Mouse (Mus musculus): ENCODE measurements around the gene Tecrl. TPM values are rescaled to one million over a fixed set of nuclear protein-coding genes. Genes with fewer than 3 reads are reported as not detected.

The Tecrl gene
- polyA plus RNA-seq (2014; fragmentation: Nextera tagmentation; extraction: Ambion mirVana), result 0.14 TPM in 1 of 2 replicates, not detected in the other

DNA sequence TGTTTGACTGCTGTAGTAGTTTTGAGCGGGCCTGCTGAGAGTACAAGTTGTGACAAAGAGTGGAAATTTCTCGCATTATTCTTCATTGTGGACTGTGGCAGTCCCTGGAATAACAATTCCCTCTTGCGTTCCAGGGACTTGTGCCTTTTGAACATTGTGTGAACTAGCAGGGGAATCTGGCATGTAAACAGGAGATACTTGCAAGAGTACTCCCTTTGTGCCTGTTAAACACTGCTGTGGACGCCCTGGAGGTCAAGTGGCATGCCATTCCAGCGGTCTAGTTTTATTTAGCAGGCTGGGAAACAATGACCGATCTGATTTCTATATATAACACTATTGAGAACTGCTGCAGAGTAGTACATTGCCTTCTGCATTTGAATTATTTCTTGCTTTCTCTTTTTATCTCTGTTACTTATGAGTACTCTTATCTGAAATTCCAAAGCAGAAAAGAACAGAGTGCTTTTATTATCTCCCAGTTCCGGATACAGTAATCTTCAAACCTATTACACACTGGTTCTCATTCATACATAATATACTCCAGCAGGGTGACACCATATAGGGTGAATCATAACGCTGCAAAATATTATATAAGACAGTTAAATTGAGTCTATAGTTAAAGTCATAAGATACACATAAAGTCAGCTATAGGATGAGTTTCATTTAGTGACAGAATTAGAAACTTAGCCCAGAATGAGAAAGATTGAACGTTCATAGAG is at the start of gene Tecrl:
Gene Tecrl (minus strand): TSS at position 350 of the 716 bp plus-strand sequence.
- H3K4me1 ChIP-seq (ENCODE audit: control insufficient read depth, insufficient read depth, low read length), result peaks cover 3% of the 10 kb centered on the region; the same call in 1 of the 2 replicates
- H3K27me3 ChIP-seq (ENCODE audit: control insufficient read depth, insufficient read depth, low read length), result no peaks in the 10 kb centered on the region
- peak; percentile 82 for DNase-seq (ENCODE audit: low spot score, missing footprints)
- no peak within 1 kb of the TSS for H3K4me2 ChIP-seq
- H3K9me3 ChIP-seq (ENCODE audit: control insufficient read depth, low read length), result no peaks in the 10 kb centered on the region
- ATAC-seq (ENCODE audit: low FRiP score), result peak; percentile 42; the same call in 1 of the 2 replicates
- H3K4me3 ChIP-seq (ENCODE audit: low read depth, low read length), result no peak within 1 kb of the TSS
- H3K9ac ChIP-seq (ENCODE audit: low read length), result no peak within 1 kb of the TSS
- H3K36me3 ChIP-seq (ENCODE audit: control insufficient read depth, insufficient read depth, low read length), result no peaks in the 10 kb centered on the region
- no peak within 1 kb of the TSS for H3K27ac ChIP-seq (ENCODE audit: low read depth, low read length)
- 36% methylated on average over 9 of the region's 9 CpGs for WGBS

DNA sequence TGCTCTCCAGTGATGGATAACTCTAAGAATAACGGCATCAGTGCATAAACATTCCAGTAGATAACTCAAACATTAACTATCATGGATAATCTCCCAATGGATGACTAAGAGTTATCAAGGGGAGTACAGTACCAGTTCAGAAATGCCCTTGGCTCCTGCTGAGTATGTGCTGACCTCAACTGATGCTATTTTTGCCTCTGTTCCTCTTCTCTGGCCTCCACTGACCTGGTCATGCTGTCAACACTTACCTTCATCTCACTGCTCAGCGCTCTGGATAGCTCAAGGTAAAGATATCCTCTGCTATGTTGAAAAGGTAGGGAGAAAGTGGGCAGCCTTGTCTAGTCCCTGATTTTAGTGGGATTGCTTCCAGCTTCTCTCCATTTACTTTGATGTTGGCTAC is 30.0 kb upstream of the Tecrl start:
- no peak overlapping the region for H3K4me3 ChIP-seq (ENCODE audit: low read depth, low read length)
- H3K4me1 ChIP-seq (ENCODE audit: control insufficient read depth, insufficient read depth, low read length), result no peaks in the 10 kb centered on the region
- no peak overlapping the region for H3K9ac ChIP-seq (ENCODE audit: low read length)
- 81% methylated on average over 2 of the region's 2 CpGs for WGBS
- DNase-seq (ENCODE audit: low spot score, missing footprints), result no peak
- no peak overlapping the region for H3K4me2 ChIP-seq
- no peaks in the 10 kb centered on the region for H3K9me3 ChIP-seq (ENCODE audit: control insufficient read depth, low read length)
- H3K27ac ChIP-seq (ENCODE audit: low read depth, low read length), result no peak overlapping the region
- ATAC-seq (ENCODE audit: low FRiP score), result no peak
- H3K36me3 ChIP-seq (ENCODE audit: control insufficient read depth, insufficient read depth, low read length), result no peaks in the 10 kb centered on the region
- H3K27me3 ChIP-seq (ENCODE audit: control insufficient read depth, insufficient read depth, low read length), result no peaks in the 10 kb centered on the region

DNA sequence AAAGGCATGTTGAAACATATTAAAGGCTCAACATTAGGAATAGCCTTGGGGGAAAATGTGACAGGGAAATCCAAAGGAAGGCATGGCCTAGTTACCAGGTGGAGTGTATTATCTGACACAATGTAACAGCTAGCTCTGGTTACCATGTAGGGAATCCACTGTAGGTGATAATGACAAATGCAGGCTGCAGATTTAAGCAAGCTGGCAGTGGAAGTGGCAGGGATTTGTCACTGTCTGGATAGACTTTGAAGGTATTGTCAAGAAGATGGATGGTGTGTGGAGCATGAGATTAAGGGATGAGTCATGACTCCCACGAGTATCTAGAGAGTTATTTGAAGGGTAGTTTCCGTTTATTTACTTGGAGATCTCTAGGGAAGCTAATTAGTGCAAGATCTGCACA is 3.4 kb downstream of the Tecrl start:
- DNase-seq (ENCODE audit: low spot score, missing footprints) (no peak), ATAC-seq (ENCODE audit: low FRiP score) (no peak)

DNA sequence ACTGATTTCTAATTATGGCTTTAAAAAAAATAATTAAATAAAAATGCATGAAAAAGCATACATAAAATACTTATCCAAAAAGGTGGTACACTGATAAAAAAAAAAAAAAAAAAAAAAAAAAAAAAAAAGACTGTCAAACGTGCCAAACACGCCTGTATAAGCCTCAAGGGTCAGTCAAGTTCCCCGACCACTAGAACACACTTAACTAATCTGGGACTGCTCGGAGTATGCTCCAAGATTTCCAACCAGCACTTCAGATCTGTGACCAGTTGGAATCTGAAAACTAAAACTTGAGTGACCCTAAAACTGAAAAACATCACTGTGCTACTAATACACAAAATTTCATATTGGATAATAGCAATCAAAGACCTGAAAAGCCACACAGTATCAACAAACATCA is 15.9 kb downstream of the Tecrl start:
- ATAC-seq (ENCODE audit: low FRiP score) (no peak), DNase-seq (ENCODE audit: low spot score, missing footprints) (no peak)
- H3K36me3 ChIP-seq (ENCODE audit: control insufficient read depth, insufficient read depth, low read length), result no peaks in the 10 kb centered on the region
- no peak overlapping the region for H3K27ac ChIP-seq (ENCODE audit: low read depth, low read length)
- no peaks in the 10 kb centered on the region for H3K9me3 ChIP-seq (ENCODE audit: control insufficient read depth, low read length)
- no peak overlapping the region for H3K4me2 ChIP-seq
- H3K9ac ChIP-seq (ENCODE audit: low read length), result no peak overlapping the region
- 80% methylated on average over 4 of the region's 4 CpGs for WGBS
- H3K4me3 ChIP-seq (ENCODE audit: low read depth, low read length), result no peak overlapping the region
- H3K27me3 ChIP-seq (ENCODE audit: control insufficient read depth, insufficient read depth, low read length), result no peaks in the 10 kb centered on the region
- no peaks in the 10 kb centered on the region for H3K4me1 ChIP-seq (ENCODE audit: control insufficient read depth, insufficient read depth, low read length)

More for the DNA sequence above, 3.4 kb downstream of the Tecrl start:
- H3K4me1 ChIP-seq (ENCODE audit: control insufficient read depth, insufficient read depth, low read length), result peaks cover 3% of the 10 kb centered on the region; the same call in 1 of the 2 replicates
- 70% methylated on average over 2 of the region's 2 CpGs for WGBS
- no peak overlapping the region for H3K9ac ChIP-seq (ENCODE audit: low read length)
- no peak overlapping the region for H3K4me2 ChIP-seq
- no peak overlapping the region for H3K27ac ChIP-seq (ENCODE audit: low read depth, low read length)
- no peaks in the 10 kb centered on the region for H3K9me3 ChIP-seq (ENCODE audit: control insufficient read depth, low read length)
- no peaks in the 10 kb centered on the region for H3K36me3 ChIP-seq (ENCODE audit: control insufficient read depth, insufficient read depth, low read length)
- no peak overlapping the region for H3K4me3 ChIP-seq (ENCODE audit: low read depth, low read length)
- no peaks in the 10 kb centered on the region for H3K27me3 ChIP-seq (ENCODE audit: control insufficient read depth, insufficient read depth, low read length)

DNA sequence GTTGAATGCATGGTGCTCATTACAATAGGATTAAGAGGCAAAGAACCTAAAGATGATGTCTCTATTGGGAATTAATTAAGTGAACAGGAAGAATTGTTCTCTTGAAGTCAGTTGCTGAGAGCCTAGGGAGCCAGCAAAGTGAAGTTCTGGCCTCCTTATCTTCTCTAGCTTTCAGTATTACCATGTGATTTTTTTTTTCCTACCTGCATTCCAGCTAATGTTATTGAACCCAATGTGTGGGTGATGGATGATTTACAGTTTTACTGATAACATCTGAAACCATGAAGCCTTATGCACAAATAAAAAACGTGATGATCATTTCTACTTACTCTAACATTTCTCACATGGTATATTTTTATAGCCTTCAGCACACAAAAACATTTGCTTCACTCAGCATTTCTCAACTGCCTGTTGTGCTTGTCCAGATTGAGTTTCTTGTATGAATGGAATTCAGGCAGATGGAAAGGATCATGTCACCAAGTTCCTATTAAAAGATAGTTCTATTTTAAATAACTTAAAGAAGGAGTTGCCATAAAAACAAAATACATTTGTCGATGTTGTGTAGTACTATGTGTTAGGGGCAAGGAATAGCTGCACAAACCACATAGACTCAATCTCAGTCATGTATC is 87.7 kb downstream of the Tecrl start:
- DNase-seq (ENCODE audit: low spot score, missing footprints), result no peak
- H3K27me3 ChIP-seq (ENCODE audit: control insufficient read depth, insufficient read depth, low read length), result no peaks in the 10 kb centered on the region
- 82% methylated on average over 2 of the region's 2 CpGs for WGBS

DNA sequence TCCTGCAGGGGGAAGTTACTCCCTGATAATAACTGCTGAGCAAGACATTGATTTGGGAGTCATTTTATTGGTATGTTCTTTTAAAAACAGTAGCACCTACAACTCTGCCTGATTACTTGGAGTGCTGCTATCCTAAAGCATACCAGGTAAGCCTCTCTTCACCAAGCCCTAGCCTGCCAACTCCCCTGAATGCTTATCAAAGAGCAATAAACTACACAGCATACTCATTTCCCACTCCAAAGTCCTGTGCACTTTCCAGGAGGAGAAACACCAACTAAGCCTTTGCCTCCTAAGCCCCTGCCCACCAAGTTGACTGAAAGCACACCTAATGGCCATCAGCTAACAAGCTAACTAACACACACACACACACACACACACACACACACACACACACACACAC is 94.9 kb downstream of the Tecrl start:
- Histone ChIP-seq H3K4me2 (no peak overlapping the region), H3K9ac (ENCODE audit: low read length) (no peak overlapping the region), H3K4me1 (ENCODE audit: control insufficient read depth, insufficient read depth, low read length) (no peaks in the 10 kb centered on the region), H3K27ac (ENCODE audit: low read depth, low read length) (no peak overlapping the region), H3K36me3 (ENCODE audit: control insufficient read depth, insufficient read depth, low read length) (no peaks in the 10 kb centered on the region), H3K27me3 (ENCODE audit: control insufficient read depth, insufficient read depth, low read length) (no peaks in the 10 kb centered on the region), H3K4me3 (ENCODE audit: low read depth, low read length) (no peak overlapping the region), H3K9me3 (ENCODE audit: control insufficient read depth, low read length) (no peaks in the 10 kb centered on the region)
- DNase-seq (ENCODE audit: low spot score, missing footprints), result no peak
- no peak for ATAC-seq (ENCODE audit: low FRiP score)

More for the DNA sequence above, 87.7 kb downstream of the Tecrl start:
- Histone ChIP-seq H3K4me3 (ENCODE audit: low read depth, low read length) (no peak overlapping the region), H3K9ac (ENCODE audit: low read length) (no peak overlapping the region), H3K4me2 (no peak overlapping the region), H3K27ac (ENCODE audit: low read depth, low read length) (no peak overlapping the region), H3K9me3 (ENCODE audit: control insufficient read depth, low read length) (no peaks in the 10 kb centered on the region), H3K36me3 (ENCODE audit: control insufficient read depth, insufficient read depth, low read length) (no peaks in the 10 kb centered on the region), H3K4me1 (ENCODE audit: control insufficient read depth, insufficient read depth, low read length) (no peaks in the 10 kb centered on the region; the same call in 1 of the 2 replicates)
- ATAC-seq (ENCODE audit: low FRiP score), result no peak

DNA sequence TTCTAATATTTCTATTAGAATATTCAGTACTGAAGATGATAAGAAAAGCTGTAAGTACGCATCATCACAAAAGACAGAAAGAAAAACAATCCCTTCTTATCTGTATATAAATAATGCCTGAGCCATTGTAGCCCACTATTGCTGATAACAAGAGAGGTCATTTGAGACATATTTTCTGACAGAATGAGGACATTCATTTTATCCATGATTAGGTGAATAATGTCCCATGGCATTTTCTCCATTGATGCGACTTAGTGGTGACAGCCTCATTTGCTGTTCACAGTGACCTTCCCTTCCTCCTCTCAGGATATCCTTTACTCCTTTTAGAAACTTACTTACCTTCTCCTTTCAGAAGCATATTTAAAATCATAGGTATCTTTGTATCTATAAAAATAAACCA is 100.9 kb downstream of the Tecrl start:
- Histone ChIP-seq H3K27me3 (ENCODE audit: control insufficient read depth, insufficient read depth, low read length) (no peaks in the 10 kb centered on the region), H3K36me3 (ENCODE audit: control insufficient read depth, insufficient read depth, low read length) (no peaks in the 10 kb centered on the region), H3K27ac (ENCODE audit: low read depth, low read length) (no peak overlapping the region), H3K9me3 (ENCODE audit: control insufficient read depth, low read length) (no peaks in the 10 kb centered on the region), H3K4me1 (ENCODE audit: control insufficient read depth, insufficient read depth, low read length) (no peaks in the 10 kb centered on the region), H3K9ac (ENCODE audit: low read length) (no peak overlapping the region), H3K4me2 (no peak overlapping the region), H3K4me3 (ENCODE audit: low read depth, low read length) (no peak overlapping the region)
- WGBS, result 87% methylated on average over 2 of the region's 2 CpGs
- DNase-seq (ENCODE audit: low spot score, missing footprints) (no peak), ATAC-seq (ENCODE audit: low FRiP score) (no peak)

DNA sequence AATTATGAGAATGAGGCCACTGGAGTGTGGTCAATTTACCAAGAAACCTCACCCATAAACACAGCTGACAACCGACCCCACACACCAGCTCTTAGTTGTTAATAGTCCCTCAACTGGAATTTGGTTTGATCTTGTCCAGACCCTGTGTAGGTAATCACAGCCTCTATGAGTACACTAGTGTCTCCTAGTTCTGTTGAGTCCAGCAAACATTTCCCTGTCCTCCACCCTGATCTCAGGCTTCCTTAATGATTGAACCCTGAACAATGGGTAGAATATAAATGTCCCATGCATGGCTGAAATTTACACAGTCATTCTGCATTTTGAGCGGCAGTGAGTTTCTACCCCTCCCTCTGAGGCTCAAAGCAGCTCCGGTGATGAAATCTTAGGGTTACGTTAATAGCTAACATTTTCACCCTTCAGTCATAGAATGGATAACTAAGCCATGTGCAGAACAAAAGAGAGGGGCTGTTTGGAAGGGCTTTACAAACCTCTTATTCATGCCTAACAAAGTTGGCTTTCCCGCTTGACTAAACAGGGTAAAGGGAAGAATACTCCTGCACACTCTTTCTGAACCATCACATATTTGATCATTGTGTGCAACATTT is 116.0 kb downstream of the Tecrl start:
- Histone ChIP-seq H3K9ac (ENCODE audit: low read length) (no peak overlapping the region), H3K4me2 (no peak overlapping the region), H3K36me3 (ENCODE audit: control insufficient read depth, insufficient read depth, low read length) (no peaks in the 10 kb centered on the region), H3K4me3 (ENCODE audit: low read depth, low read length) (no peak overlapping the region), H3K27me3 (ENCODE audit: control insufficient read depth, insufficient read depth, low read length) (no peaks in the 10 kb centered on the region), H3K9me3 (ENCODE audit: control insufficient read depth, low read length) (no peaks in the 10 kb centered on the region), H3K4me1 (ENCODE audit: control insufficient read depth, insufficient read depth, low read length) (no peaks in the 10 kb centered on the region), H3K27ac (ENCODE audit: low read depth, low read length) (no peak overlapping the region)
- DNase-seq (ENCODE audit: low spot score, missing footprints) (no peak), ATAC-seq (ENCODE audit: low FRiP score) (peak; percentile 46; the same call in 1 of the 2 replicates)
- WGBS, result 39% methylated on average over 5 of the region's 5 CpGs

Measured in midbrain, embryonic 11.5 days (tissue).